Mouse (Mus musculus) ES-E14 (cell line): ENCODE measurements around the gene Pkib.

Source experiments
- CHD2 ChIP-seq: IDR thresholded peaks from 2 replicates; pipeline ENCODE4 v1.6.1; 2014; ENCODE audit warnings: mild to moderate bottlenecking, low read depth, low read length, inconsistent platforms
- ZC3H11A ChIP-seq: IDR thresholded peaks from 2 replicates; pipeline ENCODE4 v1.6.1; 2012; ENCODE audit warnings: low read depth, mild to moderate bottlenecking, inconsistent platforms, low read length, borderline replicate concordance

DNA sequence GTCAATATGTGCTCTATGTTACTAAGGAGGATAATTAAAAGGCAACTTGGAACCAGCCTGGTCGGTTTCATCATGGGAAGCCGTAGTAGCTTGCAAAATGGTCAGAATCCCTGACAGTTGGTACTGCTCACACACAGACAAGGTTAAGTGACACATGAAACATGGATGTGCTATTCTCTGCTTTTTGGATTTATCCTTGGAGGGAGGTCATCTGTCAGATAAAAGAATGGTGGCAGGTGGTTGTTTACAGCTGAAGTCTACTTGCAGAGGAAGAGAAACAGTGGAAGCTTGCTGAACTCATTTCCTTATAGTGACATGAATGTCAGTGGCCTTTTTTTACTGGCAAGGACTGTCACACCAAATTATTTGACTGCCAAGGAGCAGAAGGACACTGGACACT, 32.5 kb downstream of the Pkib start:
- TF ChIP-seq ZC3H11A (no peak), CHD2 (no peak)
